Mouse (Mus musculus): ENCODE data around the gene Cmya5.

DNA sequence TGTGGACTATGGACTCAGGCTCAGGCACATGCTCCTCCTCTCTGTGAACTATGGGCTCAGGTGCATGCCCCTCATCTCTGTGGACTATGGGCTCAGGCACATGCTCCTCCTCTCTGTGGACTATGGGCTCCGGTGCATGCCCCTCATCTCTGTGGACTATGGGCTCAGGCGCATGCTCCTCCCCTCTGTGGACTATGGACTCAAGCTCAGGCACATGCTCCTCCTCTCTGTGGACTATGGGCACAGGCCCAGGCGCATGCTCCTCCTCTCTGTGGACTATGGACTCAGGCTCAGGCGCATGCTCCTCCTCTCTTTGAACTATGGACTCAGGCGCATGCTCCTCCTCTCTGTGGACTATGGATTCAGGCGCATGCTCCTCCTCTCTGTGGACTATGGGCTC lies 47.9 kb downstream of the Cmya5 start:
- TF ChIP-seq POLR2A (IDR thresholded peaks at IDR 0.05; ENCODE audit: borderline replicate concordance, insufficient read depth, low read length) (no peak), CTCF (IDR thresholded peaks at IDR 0.05; ENCODE audit: borderline replicate concordance, insufficient read depth, low read depth, low read length) (no peak)
